Mouse (Mus musculus) small intestine, adult 2 months (tissue): Measurements from ENCODE around the gene Map2k5.

Experiments
- CTCF ChIP-seq: fragments of 200-500 bp; IDR thresholded peaks from 2 replicates; pipeline ENCODE4 v1.5.1; 2012; ENCODE audit warnings: low read depth, mild to moderate bottlenecking, control low read depth, inconsistent platforms, low read length, moderate library complexity, mixed read lengths; ENCODE audit not compliant: insufficient replicate concordance, insufficient read length; ENCODE audit errors: extremely low read depth
- POLR2A ChIP-seq: fragments of 200-500 bp; IDR thresholded peaks from 2 replicates; pipeline ENCODE4 v1.6.1; 2012; ENCODE audit warnings: low read depth, mild to moderate bottlenecking, control low read depth, inconsistent platforms, low read length, moderate library complexity

GRCm38 (mm10) chr9:63135801-63136200, 241.9 kb downstream of the Map2k5 start:
- TF ChIP-seq CTCF: peak; percentile 69; the same call in 1 of the 2 replicates
- no peak for TF ChIP-seq POLR2A
